Mouse (Mus musculus): ENCODE measurements at regions not wholly inside any gene's neighbourhood (a gene's known extent, or its start where the extent isn't known, plus 50 kb on each side); places are given as distances from the start of the nearest gene placed in this dataset.

GRCm38 (mm10) chr5:73729646-73730045, 78.5 kb downstream of the Spata18 start:
- WGBS, result 83% methylated on average over 13 of the region's 13 CpGs
- H3K4me3 ChIP-seq (replicated peaks), result no peak overlapping the region
- H3K4me1 ChIP-seq, result no peaks in the 10 kb centered on the region
- no peaks in the 10 kb centered on the region for H3K27me3 ChIP-seq (replicated peaks)
- ATAC-seq (ENCODE audit: low FRiP score), result no peak
- H3K36me3 ChIP-seq, result no peaks in the 10 kb centered on the region
- H3K9ac ChIP-seq (replicated peaks), result no peak overlapping the region
- no peaks in the 10 kb centered on the region for H3K9me3 ChIP-seq (replicated peaks)
- H3K4me2 ChIP-seq, result no peak overlapping the region
- no peak overlapping the region for H3K27ac ChIP-seq (replicated peaks)

- H3K27me3 ChIP-seq (replicated peaks), result no peaks in the 10 kb centered on the region
- no peak overlapping the region for H3K27ac ChIP-seq (replicated peaks)
- no peak overlapping the region for H3K9ac ChIP-seq (replicated peaks)
- ATAC-seq (ENCODE audit: low FRiP score), result no peak
- no peak overlapping the region for H3K4me3 ChIP-seq (replicated peaks)
- H3K4me1 ChIP-seq, result no peaks in the 10 kb centered on the region
- WGBS, result 73% methylated on average over 9 of the region's 9 CpGs
- no peaks in the 10 kb centered on the region for H3K36me3 ChIP-seq
- no peaks in the 10 kb centered on the region for H3K9me3 ChIP-seq (replicated peaks)
- H3K4me2 ChIP-seq, result no peak overlapping the region
Observed at GRCm38 (mm10) chr5:73731423-73731822, 80.2 kb downstream of the Spata18 start.

GRCm38 (mm10) chr5:73731991-73732565, 80.9 kb downstream of the Spata18 start:
- no peaks in the 10 kb centered on the region for H3K4me1 ChIP-seq
- no peak overlapping the region for H3K9ac ChIP-seq (replicated peaks)
- no peak overlapping the region for H3K27ac ChIP-seq (replicated peaks)
- ATAC-seq (ENCODE audit: low FRiP score), result no peak
- H3K36me3 ChIP-seq, result no peaks in the 10 kb centered on the region
- H3K9me3 ChIP-seq (replicated peaks), result no peaks in the 10 kb centered on the region
- H3K4me3 ChIP-seq (replicated peaks), result no peak overlapping the region
- H3K4me2 ChIP-seq, result no peak overlapping the region
- H3K27me3 ChIP-seq (replicated peaks), result no peaks in the 10 kb centered on the region
- 62% methylated on average over 9 of the region's 9 CpGs for WGBS

GRCm38 (mm10) chr5:73740766-73741165, 89.6 kb downstream of the Spata18 start:
- no peak overlapping the region for H3K27ac ChIP-seq (replicated peaks)
- 86% methylated on average over 3 of the region's 3 CpGs for WGBS

GRCm38 (mm10) chr5:73741441-73741840, 90.3 kb downstream of the Spata18 start:
- H3K4me1 ChIP-seq, result no peaks in the 10 kb centered on the region
- no peaks in the 10 kb centered on the region for H3K9me3 ChIP-seq (replicated peaks)
- no peaks in the 10 kb centered on the region for H3K27me3 ChIP-seq (replicated peaks)
- H3K27ac ChIP-seq (replicated peaks), result no peak overlapping the region
- 72% methylated on average over 11 of the region's 11 CpGs for WGBS
- H3K9ac ChIP-seq (replicated peaks), result no peak overlapping the region
- no peaks in the 10 kb centered on the region for H3K36me3 ChIP-seq
- ATAC-seq (ENCODE audit: low FRiP score), result no peak
- no peak overlapping the region for H3K4me2 ChIP-seq
- no peak overlapping the region for H3K4me3 ChIP-seq (replicated peaks)

More at GRCm38 (mm10) chr5:73740766-73741165, 89.6 kb downstream of the Spata18 start:
- ATAC-seq (ENCODE audit: low FRiP score), result no peak
- H3K4me3 ChIP-seq (replicated peaks), result no peak overlapping the region
- no peaks in the 10 kb centered on the region for H3K36me3 ChIP-seq
- no peaks in the 10 kb centered on the region for H3K27me3 ChIP-seq (replicated peaks)
- H3K4me2 ChIP-seq, result no peak overlapping the region
- no peak overlapping the region for H3K9ac ChIP-seq (replicated peaks)
- no peaks in the 10 kb centered on the region for H3K9me3 ChIP-seq (replicated peaks)
- no peaks in the 10 kb centered on the region for H3K4me1 ChIP-seq

GRCm38 (mm10) chr5:73743953-73744352, 92.8 kb downstream of the Spata18 start:
- Histone ChIP-seq H3K9ac (replicated peaks) (no peak overlapping the region), H3K4me3 (replicated peaks) (no peak overlapping the region), H3K27me3 (replicated peaks) (no peaks in the 10 kb centered on the region), H3K4me2 (no peak overlapping the region), H3K4me1 (no peaks in the 10 kb centered on the region), H3K9me3 (replicated peaks) (no peaks in the 10 kb centered on the region), H3K27ac (replicated peaks) (no peak overlapping the region), H3K36me3 (no peaks in the 10 kb centered on the region)
- ATAC-seq (ENCODE audit: low FRiP score), result no peak
- 100% methylated on average over 1 of the region's 1 CpGs for WGBS

GRCm38 (mm10) chr5:73749791-73750190, 98.6 kb downstream of the Spata18 start:
- WGBS, result 84% methylated on average over 4 of the region's 4 CpGs
- no peak for ATAC-seq (ENCODE audit: low FRiP score)

GRCm38 (mm10) chr5:73752225-73752644, 101.1 kb downstream of the Spata18 start:
- no peak overlapping the region for H3K27ac ChIP-seq (replicated peaks)
- ATAC-seq (ENCODE audit: low FRiP score), result no peak
- no peak overlapping the region for H3K9ac ChIP-seq (replicated peaks)
- no peaks in the 10 kb centered on the region for H3K36me3 ChIP-seq
- no peak overlapping the region for H3K4me2 ChIP-seq
- H3K4me1 ChIP-seq, result no peaks in the 10 kb centered on the region
- no peak overlapping the region for H3K4me3 ChIP-seq (replicated peaks)
- 77% methylated on average over 10 of the region's 10 CpGs for WGBS
- H3K27me3 ChIP-seq (replicated peaks), result no peaks in the 10 kb centered on the region
- no peaks in the 10 kb centered on the region for H3K9me3 ChIP-seq (replicated peaks)

More at GRCm38 (mm10) chr5:73749791-73750190, 98.6 kb downstream of the Spata18 start:
- Histone ChIP-seq H3K36me3 (no peaks in the 10 kb centered on the region), H3K9ac (replicated peaks) (no peak overlapping the region), H3K4me3 (replicated peaks) (no peak overlapping the region), H3K4me2 (no peak overlapping the region), H3K4me1 (no peaks in the 10 kb centered on the region), H3K27me3 (replicated peaks) (no peaks in the 10 kb centered on the region), H3K9me3 (replicated peaks) (no peaks in the 10 kb centered on the region), H3K27ac (replicated peaks) (no peak overlapping the region)

- Histone ChIP-seq H3K9ac (replicated peaks) (no peak overlapping the region), H3K27me3 (replicated peaks) (no peaks in the 10 kb centered on the region), H3K36me3 (no peaks in the 10 kb centered on the region), H3K4me2 (no peak overlapping the region), H3K4me3 (replicated peaks) (no peak overlapping the region), H3K4me1 (no peaks in the 10 kb centered on the region), H3K27ac (replicated peaks) (no peak overlapping the region), H3K9me3 (replicated peaks) (no peaks in the 10 kb centered on the region)
- 60% methylated on average over 7 of the region's 7 CpGs for WGBS
- ATAC-seq (ENCODE audit: low FRiP score), result no peak
Observed at GRCm38 (mm10) chr5:73753827-73754226, 102.6 kb downstream of the Spata18 start.

- Histone ChIP-seq H3K27ac (replicated peaks) (no peak overlapping the region), H3K9ac (replicated peaks) (no peak overlapping the region), H3K27me3 (replicated peaks) (no peaks in the 10 kb centered on the region), H3K36me3 (no peaks in the 10 kb centered on the region), H3K4me1 (peaks cover 2% of the 10 kb centered on the region; the same call in 1 of the 2 replicates), H3K9me3 (replicated peaks) (no peaks in the 10 kb centered on the region), H3K4me2 (no peak overlapping the region), H3K4me3 (replicated peaks) (no peak overlapping the region)
- WGBS, result 90% methylated on average over 6 of the region's 6 CpGs
- ATAC-seq (ENCODE audit: low FRiP score), result no peak
Observed at GRCm38 (mm10) chr5:73758534-73758933, 107.4 kb downstream of the Spata18 start.

- Histone ChIP-seq H3K4me1 (peaks cover 2% of the 10 kb centered on the region; the same call in 1 of the 2 replicates), H3K4me3 (replicated peaks) (no peak overlapping the region), H3K9me3 (replicated peaks) (no peaks in the 10 kb centered on the region), H3K4me2 (no peak overlapping the region), H3K9ac (replicated peaks) (no peak overlapping the region), H3K36me3 (no peaks in the 10 kb centered on the region), H3K27me3 (replicated peaks) (no peaks in the 10 kb centered on the region), H3K27ac (replicated peaks) (no peak overlapping the region)
- WGBS, result 80% methylated on average over 1 of the region's 1 CpGs
- no peak for ATAC-seq (ENCODE audit: low FRiP score)
Observed at GRCm38 (mm10) chr5:73761236-73761635, 110.1 kb downstream of the Spata18 start.

GRCm38 (mm10) chr5:73761709-73762108, 110.5 kb downstream of the Spata18 start:
- Histone ChIP-seq H3K27me3 (replicated peaks) (no peaks in the 10 kb centered on the region), H3K27ac (replicated peaks) (no peak overlapping the region), H3K9me3 (replicated peaks) (no peaks in the 10 kb centered on the region), H3K36me3 (no peaks in the 10 kb centered on the region), H3K4me1 (peaks cover 2% of the 10 kb centered on the region; the same call in 1 of the 2 replicates), H3K4me2 (no peak overlapping the region), H3K4me3 (replicated peaks) (no peak overlapping the region), H3K9ac (replicated peaks) (no peak overlapping the region)
- WGBS, result 29% methylated on average over 8 of the region's 8 CpGs
- peak; percentile 76 for ATAC-seq (ENCODE audit: low FRiP score)
